Mouse (Mus musculus): ENCODE results near the gene Itga8.

The Itga8 gene

GRCm38 (mm10) chr2:12092203-12092984 is 209.3 kb downstream of the Itga8 start:
- peak; percentile 29 for DNase-seq (ENCODE audit: low read depth, low spot score)

GRCm38 (mm10) chr2:12090993-12091392 is 210.7 kb downstream of the Itga8 start:
- DNase-seq (ENCODE audit: low read depth, low spot score) = peak; percentile 64

- DNase-seq (ENCODE audit: low read depth, low spot score) = no peak
These were observed 216.2 kb downstream of the Itga8 start for GRCm38 (mm10) chr2:12085492-12085891.

GRCm38 (mm10) chr2:12084341-12084740 is 217.4 kb downstream of the Itga8 start:
- no peak for DNase-seq (ENCODE audit: low read depth, low spot score)

GRCm38 (mm10) chr2:12077266-12077891 is 224.3 kb downstream of the Itga8 start:
- peak; percentile 66 for DNase-seq (ENCODE audit: low read depth, low spot score)

- no peak for DNase-seq (ENCODE audit: low read depth, low spot score)
These were observed 235.9 kb downstream of the Itga8 start for GRCm38 (mm10) chr2:12065669-12066399.

GRCm38 (mm10) chr2:12060034-12060723 is 241.5 kb downstream of the Itga8 start:
- no peak for DNase-seq (ENCODE audit: low read depth, low spot score)

Data from 3T3-L1 (cell line).